Mouse (Mus musculus) naive thymus-derived CD4-positive, alpha-beta T cell, adult 2 months (primary cell): Measurements from ENCODE around the gene Rdh9.
A peak's percentile ranks its signal among the peaks of the same experiment; 100 is the strongest.
"Not testable (repeated sequence)": the region's sequence is repeated elsewhere in the genome, so short reads cannot be mapped to it uniquely, and the experiment has no call there.

Source experiments
- DNase-seq: peaks from one replicate; pipeline ENCODE4 v3.0.0-alpha.2; 2011; ENCODE audit warnings: low read depth

The Rdh9 gene

DNA sequence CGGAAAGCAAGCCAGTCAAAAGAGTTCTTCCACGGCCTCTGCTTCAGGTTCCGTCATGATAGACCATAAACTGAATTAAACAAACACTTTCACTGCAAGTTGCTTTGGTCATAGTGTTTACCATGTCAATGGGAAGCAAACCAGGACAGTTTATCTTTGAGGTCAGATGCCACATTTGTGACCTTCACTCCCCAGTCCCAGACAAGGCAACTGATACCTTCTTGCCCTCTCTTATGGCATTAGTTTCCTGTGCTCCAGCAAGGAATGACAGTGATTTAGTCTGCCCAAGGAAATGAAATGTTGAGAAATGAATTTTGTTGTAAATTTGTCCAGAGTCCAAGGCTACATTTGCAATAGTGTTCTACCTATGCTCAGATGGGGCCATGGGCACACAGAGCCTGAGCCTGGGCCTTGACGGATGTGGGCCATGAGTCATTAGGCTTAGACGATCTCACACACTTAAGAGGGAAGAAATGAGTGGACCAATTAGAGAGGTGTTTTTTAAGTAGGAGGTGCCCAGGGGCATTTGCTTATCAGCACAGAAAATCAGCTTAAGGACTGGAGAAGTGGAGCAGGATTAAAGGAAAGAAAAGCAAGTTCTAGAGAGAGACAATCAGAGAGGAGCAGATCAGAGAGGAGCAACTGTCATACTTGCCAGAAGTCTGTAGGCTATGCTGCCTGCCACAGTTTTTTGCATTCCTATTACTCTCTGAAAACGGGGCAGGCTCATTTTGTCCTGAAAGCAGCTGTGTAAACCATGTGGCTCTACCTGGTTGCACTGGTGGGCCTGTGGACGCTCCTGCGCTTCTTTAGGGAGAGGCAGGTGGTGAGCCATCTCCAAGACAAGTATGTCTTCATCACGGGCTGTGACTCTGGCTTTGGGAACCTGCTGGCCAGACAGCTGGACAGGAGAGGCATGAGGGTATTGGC lies 16.7 kb upstream of the Rdh9 start, which contains the start of the genes Rdh1 and Rdh16f1:
TSS of gene Rdh1 (plus strand) at position 541 of the 930 bp plus-strand sequence.
TSS of gene Rdh16f1 (plus strand) at position 607 of the 930 bp plus-strand sequence.
- DNase-seq, result no peak

DNA sequence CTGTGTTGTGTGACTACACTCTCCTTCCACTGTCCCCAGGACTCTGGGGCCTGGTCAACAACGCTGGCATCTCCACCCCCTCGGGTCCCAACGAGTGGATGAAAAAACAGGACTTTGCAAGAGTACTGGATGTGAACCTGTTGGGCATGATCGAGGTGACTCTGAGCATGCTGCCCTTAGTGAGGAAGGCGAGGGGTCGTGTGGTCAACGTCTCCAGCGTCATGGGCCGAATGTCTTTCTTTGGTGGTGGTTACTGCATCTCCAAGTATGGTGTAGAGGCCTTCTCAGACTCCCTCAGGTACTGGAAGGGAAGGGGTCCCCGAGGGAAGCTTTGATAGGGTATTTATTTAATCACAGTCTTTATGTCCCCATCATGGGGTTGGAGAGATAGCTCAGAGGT lies 13.3 kb upstream of the Rdh9 start:
- not testable (repeated sequence) for DNase-seq

DNA sequence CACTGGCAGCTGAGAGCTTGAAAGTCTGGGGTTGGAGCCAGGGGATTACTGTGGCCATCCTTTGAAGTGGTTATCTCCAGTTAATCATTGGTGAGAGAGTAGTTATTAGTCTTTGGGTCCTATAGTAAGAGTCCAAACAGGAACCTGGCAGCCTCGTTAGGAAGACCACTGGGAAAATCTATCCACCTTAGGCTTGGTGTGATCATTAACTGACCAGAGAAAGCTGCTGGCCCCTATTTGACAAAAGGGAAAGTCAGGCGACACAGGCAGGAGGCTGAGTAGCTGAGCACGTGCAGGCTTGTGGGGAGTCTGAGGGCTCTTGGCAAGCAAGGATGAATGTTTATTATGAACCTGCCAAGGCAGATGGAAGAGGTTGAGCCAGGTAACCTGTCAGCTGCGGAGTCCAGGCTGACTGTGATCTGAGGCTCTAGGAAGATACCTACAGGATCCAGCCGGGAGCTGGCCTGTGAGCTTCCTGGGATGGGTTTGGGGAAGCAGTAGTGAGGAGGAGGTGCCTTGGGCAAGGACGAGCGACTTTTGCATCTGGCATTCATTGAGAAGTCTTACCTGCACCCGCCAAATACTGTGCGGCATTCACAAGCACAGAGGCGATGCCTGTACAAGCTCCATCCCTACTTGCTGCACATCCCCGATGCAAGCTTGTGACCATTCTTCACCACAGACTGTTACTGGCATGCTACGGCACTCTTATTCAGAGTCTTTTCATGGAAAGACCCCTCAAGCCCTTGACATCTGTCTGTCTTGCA lies 12.1 kb upstream of the Rdh9 start:
- no peak for DNase-seq

DNA sequence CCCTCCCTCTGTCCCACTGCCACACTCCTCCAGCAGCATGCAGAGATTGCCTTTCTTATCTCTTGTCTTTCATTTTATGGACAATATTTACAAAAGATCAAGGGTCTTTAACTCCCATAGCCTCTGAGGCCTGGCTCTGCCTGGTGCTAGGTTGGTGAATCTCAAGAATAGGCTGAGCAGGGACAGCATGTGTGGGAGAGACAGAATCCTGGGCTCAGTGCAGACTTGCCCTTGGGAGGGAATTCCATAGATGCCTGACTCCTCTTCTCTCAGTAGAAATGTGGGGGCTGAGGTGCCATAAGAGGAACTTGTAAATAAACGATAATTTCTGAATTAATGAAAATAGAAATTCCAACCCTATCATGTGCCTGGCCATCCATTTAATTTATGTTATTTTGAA lies 9.6 kb upstream of the Rdh9 start:
- DNase-seq, result no peak

DNA sequence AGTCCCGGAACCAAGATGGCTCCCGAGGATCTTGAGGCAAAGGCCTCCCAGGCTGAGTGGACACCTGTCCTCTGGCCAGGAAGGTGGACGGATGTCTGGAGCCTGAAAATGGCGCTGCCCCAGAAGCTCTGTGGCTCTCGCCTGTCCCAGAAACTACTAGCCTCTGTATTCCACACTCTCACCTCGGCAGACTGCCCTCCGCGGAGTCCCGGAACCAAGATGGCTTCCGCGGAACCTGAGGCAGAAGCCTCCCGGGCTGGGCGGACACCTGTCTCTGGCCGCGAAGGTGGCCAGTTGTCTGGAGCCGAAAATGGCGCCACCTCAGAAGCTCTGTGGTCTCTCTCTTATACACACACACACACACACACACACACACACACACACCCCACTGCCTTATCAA lies 6.1 kb downstream of the Rdh9 start:
- DNase-seq, result not testable (repeated sequence)

DNA sequence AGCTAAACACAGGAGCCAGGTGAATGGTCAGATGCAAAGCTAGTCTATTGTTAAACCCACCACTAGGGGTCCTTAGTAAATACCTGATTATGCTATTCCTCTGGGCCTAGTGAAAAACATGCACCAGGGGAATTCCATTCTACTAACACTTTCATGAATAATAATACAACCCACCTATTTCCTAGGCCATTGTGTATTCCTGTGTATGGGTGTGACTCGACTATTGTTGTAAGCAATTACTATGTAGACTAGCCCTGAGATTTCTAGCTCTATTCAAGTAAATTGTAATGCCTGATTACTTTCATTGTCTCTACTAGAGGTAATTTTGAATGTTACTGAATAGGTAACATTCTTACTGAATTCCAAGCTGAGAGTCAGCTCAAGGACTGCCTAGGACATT lies 9.2 kb downstream of the Rdh9 start:
- DNase-seq, result not testable (repeated sequence)

DNA sequence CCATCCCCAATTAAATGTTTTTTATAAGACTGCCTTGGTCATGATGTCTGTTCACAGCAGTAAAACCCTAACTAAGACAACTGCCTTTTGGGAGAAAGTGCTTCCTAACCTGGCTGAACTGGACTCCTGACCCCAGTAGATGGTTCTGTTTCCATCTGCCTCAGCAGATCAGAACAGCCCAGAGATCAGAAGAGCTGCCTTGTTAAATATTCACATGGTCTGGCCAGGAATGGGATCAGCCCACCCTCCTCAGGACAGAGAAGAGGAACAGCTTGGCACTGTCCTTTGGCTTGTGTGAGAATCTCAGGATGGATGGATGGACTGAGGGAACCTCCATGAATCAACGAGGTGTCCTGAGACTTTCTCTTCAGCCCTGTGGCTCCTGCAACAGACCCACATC lies 23.1 kb downstream of the Rdh9 start:
- no peak for DNase-seq

DNA sequence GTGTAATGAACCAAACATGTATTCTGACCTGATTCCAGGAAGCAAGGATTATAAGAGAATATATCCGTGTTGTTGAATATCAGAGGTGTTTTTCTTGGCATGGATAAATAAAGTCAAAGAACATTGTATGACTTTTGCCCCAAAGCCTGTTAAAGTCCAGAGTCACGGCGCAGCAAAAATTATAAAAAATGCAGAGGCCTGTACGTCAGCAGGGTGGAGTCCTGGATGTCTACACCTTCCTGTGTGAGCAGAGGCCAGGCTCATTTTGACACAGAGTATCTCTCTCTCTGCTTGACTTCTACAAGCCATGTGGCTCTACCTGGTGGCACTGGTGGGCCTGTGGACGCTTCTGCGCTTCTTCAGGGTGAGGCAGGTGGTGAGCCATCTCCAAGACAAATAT lies 24.7 kb downstream of the Rdh9 start, which contains the start of gene Rdh16:
TSS of gene Rdh16 (plus strand) at position 262 of the 400 bp plus-strand sequence.
- no peak for DNase-seq

DNA sequence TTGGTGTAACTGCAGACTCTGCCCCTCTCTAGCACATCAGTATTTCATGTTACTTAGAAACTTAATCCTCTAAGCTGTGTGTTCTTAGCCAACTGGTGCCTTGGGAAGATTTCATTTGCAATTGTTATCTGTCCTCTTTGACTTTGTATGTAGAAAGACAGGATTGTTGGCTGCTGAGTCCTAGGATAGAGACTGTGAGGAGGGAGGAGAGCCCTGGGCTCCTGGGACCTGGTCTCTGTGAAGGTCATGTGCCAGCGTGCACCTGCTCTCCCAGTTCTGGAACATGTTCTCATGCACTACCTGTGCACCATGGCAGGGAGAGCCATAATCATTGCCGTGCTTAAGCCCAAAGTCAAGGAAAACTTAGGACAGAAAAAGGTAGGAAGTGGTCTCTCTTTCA lies 25.4 kb downstream of the Rdh9 start:
- no peak for DNase-seq

DNA sequence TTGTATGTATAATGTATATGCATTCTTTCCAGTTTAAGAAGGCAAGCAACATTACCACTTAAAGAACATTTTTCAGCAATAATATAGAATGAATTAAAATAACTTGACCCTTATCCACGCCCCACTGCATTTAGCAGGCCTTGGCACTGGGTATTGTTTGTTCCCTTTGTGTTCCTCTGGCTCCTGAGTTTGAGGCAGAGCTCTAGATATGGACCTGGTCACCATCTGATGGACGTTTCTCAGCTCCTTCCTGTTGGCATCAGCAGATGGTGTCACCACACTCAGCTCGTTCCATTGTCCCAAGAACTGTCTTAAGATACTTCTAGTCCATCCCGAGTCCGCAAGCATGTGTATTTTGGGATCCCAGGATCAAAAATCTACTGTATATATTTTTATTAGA lies 26.1 kb downstream of the Rdh9 start:
- no peak for DNase-seq

DNA sequence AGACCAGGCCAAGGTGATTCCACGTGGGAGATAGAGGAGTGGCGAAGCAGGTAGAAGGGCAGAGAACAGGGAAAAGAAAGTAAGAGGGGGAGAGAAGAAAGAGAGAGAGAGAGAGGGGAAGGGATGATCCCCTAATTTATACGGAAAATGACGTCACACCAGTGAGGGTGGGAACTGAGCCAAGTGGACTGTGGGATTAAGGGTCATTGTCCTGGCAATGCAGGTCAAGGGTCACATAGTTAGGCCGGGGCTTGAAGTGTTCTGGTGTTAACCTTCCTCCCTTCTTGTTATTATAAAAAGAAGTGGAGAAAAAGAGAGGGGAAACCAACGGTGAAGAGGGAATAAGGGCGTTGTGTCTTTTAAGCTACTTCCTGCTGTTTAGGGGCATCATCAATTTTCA lies 28.2 kb downstream of the Rdh9 start:
- no peak for DNase-seq

DNA sequence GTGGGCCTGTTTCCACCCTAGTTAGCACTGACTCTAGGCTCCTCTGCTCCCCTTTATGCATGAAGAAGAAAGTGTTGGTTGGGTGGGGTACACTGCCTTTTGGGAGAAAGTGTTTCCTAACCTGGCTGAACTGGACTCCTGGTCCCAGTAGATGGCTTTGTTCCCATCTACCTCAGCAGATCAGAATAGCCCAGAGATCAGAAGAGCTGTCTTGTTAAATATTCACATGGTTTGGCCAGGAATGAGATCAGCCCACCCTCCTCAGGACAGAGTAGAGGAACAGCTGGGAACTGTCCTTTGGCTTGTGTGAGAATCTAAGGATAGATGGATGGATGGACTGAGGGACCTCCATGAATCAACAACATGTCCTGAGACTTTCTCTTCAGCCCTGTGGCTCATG lies 39.7 kb downstream of the Rdh9 start:
- DNase-seq, result no peak

DNA sequence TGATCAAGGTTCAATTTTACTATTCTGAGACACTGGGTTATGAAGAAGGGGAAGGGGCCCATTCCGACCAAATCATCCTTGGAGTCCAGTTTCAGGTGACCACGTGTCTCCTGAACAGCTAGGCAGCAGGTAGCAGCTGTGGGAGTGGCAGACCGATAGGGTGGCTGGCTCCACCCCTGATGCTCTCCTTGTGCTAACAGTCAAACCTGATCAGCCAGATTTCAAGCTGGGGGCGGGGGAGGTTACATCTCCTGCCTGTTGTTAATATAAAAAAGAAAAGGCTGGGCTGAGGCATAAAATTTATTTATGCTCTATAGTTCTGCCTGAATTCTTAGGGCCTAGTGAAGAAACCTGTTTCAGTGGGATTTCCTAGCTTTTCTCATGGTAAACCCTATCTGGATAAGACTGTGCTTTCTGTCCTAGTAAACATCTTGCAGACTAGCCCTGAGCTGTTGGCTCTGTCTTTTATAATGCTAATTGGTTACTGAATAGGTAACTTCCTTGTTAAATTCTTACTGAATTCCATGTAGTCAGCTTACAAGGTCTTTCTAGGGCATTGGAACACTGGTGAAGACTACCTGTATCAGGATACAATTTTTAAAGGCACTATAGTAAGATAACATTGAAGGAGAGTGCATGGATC lies 41.2 kb downstream of the Rdh9 start:
- not testable (repeated sequence) for DNase-seq

DNA sequence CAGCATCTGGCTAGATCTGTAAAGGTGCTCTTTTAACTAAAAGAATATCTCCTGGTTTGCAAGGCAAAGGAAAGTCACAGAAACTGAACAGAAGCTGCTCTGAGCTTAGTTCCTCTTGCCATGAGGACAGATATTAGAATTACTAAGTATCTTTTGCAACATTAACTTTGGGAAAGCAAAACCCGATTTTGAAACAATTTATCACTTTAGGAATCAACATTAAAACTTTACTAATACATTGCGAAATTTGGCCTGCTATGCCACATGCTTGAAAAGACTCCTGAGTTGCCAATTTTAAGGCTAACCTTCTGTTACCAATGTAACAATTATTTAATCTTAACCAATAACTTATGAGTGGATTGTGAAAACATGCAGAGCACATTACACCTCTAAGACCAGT lies 45.6 kb downstream of the Rdh9 start:
- not testable (repeated sequence) for DNase-seq

DNA sequence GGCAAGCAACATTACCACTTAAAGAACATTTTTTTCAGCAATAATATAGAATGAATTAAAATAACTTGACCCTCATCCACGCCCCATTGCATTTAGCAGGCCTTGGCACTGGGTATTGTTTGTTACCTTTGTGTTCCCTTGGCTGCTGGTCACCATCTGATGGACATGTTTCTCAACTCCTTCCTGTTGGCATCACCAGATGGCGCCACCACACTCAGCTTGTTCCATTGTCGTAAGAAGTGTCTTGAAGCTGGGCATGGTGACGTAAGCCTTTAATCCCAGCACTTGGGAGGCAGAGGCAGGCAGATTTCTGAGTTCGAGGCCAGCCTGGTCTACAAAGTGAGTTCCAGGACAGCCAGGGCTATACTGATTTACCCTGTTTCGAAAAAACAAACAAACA lies 49.2 kb downstream of the Rdh9 start:
- DNase-seq, result peak; percentile 22

DNA sequence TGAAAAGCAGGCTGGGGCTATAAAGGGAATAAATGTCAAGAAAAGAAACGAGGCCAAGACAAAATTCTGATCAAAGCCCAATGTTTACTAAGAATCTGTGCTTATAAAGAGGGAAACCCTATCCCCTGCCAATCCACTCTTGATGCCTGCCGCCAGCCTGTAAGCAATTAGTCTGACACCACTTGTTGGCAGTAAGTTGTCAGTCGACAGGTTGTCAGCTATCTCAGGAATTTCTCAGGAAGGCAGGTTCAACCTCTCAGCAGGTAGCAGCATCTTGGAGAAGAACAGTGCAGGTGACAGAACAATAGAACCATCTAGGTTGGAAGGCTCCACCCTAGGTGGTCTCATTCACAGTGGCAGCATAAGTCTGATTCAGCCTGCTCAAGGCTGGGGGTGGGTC lies 52.9 kb downstream of the Rdh9 start:
- DNase-seq, result no peak

DNA sequence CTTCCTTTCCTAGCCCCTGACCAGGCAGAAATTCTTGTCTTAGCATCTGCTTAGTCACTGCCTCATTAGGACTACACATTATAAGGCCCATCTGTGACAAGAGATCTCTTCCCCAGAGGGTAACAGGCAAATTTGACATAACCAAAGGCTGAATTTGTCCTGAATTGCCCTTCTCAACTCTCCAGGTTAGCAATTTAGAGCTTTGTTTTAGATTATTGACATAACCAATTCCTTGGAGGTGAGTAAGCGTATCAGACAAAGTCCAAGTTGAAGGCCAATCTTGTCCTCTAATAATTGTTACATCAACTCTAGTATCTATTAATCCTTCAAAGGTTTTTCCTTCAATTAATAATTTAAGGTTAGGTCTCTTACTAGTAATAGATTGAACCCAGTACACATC lies 58.0 kb downstream of the Rdh9 start:
- not testable (repeated sequence) for DNase-seq

DNA sequence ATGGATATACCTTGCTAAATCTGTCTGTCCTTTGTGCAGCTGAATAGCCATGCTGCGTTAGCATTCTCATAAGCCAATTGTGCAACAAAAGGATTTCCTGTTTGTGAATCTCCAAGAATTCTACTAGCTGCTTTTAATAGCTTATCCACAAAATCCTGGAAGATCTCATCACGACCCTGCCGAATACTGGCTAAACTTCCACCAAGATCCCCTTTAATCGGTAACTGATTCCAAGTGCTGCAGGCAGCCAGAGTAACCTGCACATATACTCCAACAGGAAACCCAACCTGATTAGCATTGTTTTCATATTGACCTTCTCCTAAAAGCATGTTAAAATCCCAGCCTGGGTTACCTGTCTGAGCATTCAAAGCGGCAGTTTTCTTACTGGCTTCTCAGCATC lies 59.1 kb downstream of the Rdh9 start:
- DNase-seq, result no peak

DNA sequence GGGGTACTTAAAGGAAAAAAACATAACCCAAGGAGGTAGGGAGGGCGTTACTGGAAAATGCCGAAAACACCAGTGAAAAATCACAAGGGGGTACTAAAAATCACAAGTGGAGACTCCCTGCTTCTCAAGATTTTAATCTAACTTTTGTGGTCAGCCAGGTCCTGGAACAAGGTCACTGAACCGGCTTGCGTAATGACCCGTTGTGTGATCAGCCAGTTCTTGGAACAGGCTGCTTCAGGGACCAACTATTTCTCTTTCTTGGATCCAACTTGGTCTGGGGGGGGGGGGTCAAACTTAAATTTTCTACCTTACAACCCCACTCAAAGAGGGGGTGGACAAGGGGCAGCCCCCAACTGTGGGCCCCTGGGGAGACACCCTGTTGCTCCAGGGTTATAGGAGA lies 61.6 kb downstream of the Rdh9 start:
- not testable (repeated sequence) for DNase-seq

DNA sequence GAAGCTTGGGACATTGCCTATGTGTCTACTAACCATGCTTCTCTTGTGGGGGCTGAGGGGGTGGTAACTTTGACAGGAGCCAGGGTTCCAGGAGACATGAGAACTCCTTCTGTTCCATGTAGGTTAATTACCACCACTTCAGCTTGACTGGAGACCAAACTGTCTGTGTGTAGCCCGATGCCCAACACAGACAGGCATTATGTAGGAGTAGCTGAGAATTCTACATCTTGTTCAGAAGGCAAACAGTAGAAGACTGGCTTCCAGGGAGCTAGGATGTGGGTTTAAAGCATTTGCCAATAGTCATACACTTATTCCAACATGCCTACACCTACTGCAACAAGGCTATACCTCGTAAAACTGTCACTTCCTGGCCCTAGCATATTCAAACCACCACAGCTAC lies 62.4 kb downstream of the Rdh9 start:
- no peak for DNase-seq

DNA sequence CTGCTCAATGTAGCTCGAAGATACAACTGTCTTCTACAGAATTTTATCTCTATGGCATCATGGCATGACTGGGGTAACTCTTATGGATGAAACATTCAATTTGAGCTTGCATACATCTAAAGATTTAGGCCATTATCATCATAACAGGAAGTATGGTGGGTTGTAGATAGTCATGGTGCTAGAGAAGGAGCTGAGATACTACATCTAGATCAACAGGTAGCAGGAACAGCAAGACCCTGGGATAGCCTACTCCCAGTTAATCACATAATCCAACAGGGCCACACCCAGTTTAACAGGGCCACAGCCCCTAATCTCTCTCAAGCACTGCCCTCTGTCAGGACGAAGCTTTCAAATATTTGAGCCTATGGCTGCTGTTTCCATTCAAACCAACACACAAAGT lies 64.6 kb downstream of the Rdh9 start:
- no peak for DNase-seq
